8 mouse cellular contexts compared by ENCODE assay signal in genomic region chr11:108215466-108215865, GRCm38 (mm10).
DNase-seq lines count a peak whose midpoint lies in the region; ATAC-seq and TF ChIP-seq lines count a peak whose summit lies in the region.

No protein-coding gene starts in this region.

- H3K9me3 ChIP-seq in intestine, embryonic 15.5 days = no peaks in the 10 kb centered on the region

- H3K27ac ChIP-seq in layer of hippocampus, adult 2 months = peak overlapping the region; percentile 65; the same call in 1 of the 2 replicates
- no peak overlapping the region; the same call in 1 of the 2 replicates for H3K27ac ChIP-seq in intestine, embryonic 15.5 days

- H3K4me1 ChIP-seq in intestine, embryonic 15.5 days (replicated peaks) = peaks cover 34% of the 10 kb centered on the region

- peak; percentile 72 for ATAC-seq in intestine, embryonic 15.5 days

- H3K4me3 ChIP-seq in layer of hippocampus, adult 2 months = no peak overlapping the region
- no peak overlapping the region for H3K4me3 ChIP-seq in intestine, embryonic 15.5 days (replicated peaks)

- H3K27me3 ChIP-seq in intestine, embryonic 15.5 days (replicated peaks) = no peaks in the 10 kb centered on the region

- TF ChIP-seq CTCF in layer of hippocampus, adult 2 months (conservative IDR thresholded peaks at IDR 0.05) = no peak

- H3K4me2 ChIP-seq in intestine, embryonic 15.5 days (replicated peaks) = peak overlapping the region; percentile 1; the same call in 1 of the 2 replicates

- no peak for DNase-seq in layer of hippocampus, adult 2 months (ENCODE audit: low spot score in 2 of 2)
- no peak for DNase-seq in layer of hippocampus, postnatal 14 days (ENCODE audit: low spot score in 2 of 2)
- peak; percentile 98 for DNase-seq in NIH3T3 (ENCODE audit: low read depth)
- DNase-seq in gastrocnemius, adult 8-10 months (ENCODE audit: low spot score in 2 of 2) = peak; percentile 77 to 80
- DNase-seq in lung, postnatal 14 days = peak; percentile 75
- DNase-seq in frontal cortex, postnatal 14 days (ENCODE audit: low spot score in 2 of 2) = no peak
- no peak for DNase-seq in layer of hippocampus, postnatal 25 days (ENCODE audit: extremely low spot score in 1 of 2, low spot score in 1 of 2)

- 42% methylated on average over 8 of the region's 8 CpGs for WGBS in intestine, embryonic 15.5 days

- no peaks in the 10 kb centered on the region for H3K36me3 ChIP-seq in intestine, embryonic 15.5 days

- no peak overlapping the region for H3K9ac ChIP-seq in intestine, embryonic 15.5 days

Comparison
In these comparisons a context has a peak if more than half of its experiments do, and no peak if none do; other contexts are left out.
1. DNase-seq: peak in NIH3T3 (single experiment), gastrocnemius, adult 8-10 months (2 of 2) and lung, postnatal 14 days (single experiment); none in layer of hippocampus, adult 2 months (0 of 2), layer of hippocampus, postnatal 14 days (0 of 2), frontal cortex, postnatal 14 days (0 of 2) and layer of hippocampus, postnatal 25 days (0 of 2).